Mouse (Mus musculus): Measurements from ENCODE around the gene Zfp668.

- TF ChIP-seq CTCF (IDR thresholded peaks at IDR 0.05; ENCODE audit: low read depth, low read length) (no peak), EP300 (IDR thresholded peaks at IDR 0.05; ENCODE audit: insufficient read depth, low read depth, low read length) (no peak)
Observed at GRCm38 (mm10) chr7:127837473-127837872, 39.2 kb downstream of the Zfp668 start.

All from ES-Bruce4 (cell line).